Mouse (Mus musculus): ENCODE data around the gene Hsd17b11. TPM values are rescaled to one million over a fixed set of nuclear protein-coding genes. Genes with fewer than 3 reads are reported as not detected.

Gene Hsd17b11
- total and polyA plus RNA-seq, 3 experiments = 8.7 to 16.0 TPM; not detected in 1

GRCm38 (mm10) chr5:103977907-103978570, 43.7 kb downstream of the Hsd17b11 start:
- H3K4me3 ChIP-seq (ENCODE audit: control insufficient read depth in 1 of 2, insufficient read depth in 1 of 2, low read depth in 2 of 2, low read length in 2 of 2) = no peak overlapping the region
- H3K27me3 ChIP-seq (ENCODE audit: control insufficient read depth in 1 of 2, insufficient read depth in 2 of 2, low read length in 2 of 2) = no peaks in the 10 kb centered on the region
- no peaks in the 10 kb centered on the region for H3K79me2 ChIP-seq (ENCODE audit: control insufficient read depth, insufficient read depth, low read length, poor library complexity)
- TF ChIP-seq ZC3H11A (IDR thresholded peaks at IDR 0.05; ENCODE audit: low read depth, low read length) (no peak), NRF1 (IDR thresholded peaks at IDR 0.05; ENCODE audit: insufficient read depth, low read depth, low read length, poor library complexity, severe bottlenecking) (no peak), CHD2 (IDR thresholded peaks at IDR 0.05; ENCODE audit: low read length) (no peak), MAFK (IDR thresholded peaks at IDR 0.05; ENCODE audit: borderline replicate concordance, low read depth, low read length) (no peak), MYC (IDR thresholded peaks at IDR 0.05; ENCODE audit: low read depth, low read length) (no peak), TBP (IDR thresholded peaks at IDR 0.05; ENCODE audit: low read depth, low read length) (no peak), CTCF (IDR thresholded peaks at IDR 0.05 in 2 of 3, conservative IDR thresholded peaks at IDR 0.05 in 1 of 3; ENCODE audit: control insufficient read depth in 1 of 3, insufficient read depth in 1 of 3, low read depth in 2 of 3, low read length in 3 of 3, poor library complexity in 1 of 3, severe bottlenecking in 1 of 3) (no peak), ZMIZ1 (IDR thresholded peaks at IDR 0.05; ENCODE audit: low read depth, low read length) (no peak), MAZ (IDR thresholded peaks at IDR 0.05; ENCODE audit: low read depth, low read length) (no peak), HCFC1 (IDR thresholded peaks at IDR 0.05; ENCODE audit: low read depth, low read length) (no peak), POLR2AphosphoS2 (IDR thresholded peaks at IDR 0.05; ENCODE audit: low read length) (no peak)
- H3K9ac ChIP-seq (ENCODE audit: control insufficient read depth, low read depth, low read length, poor library complexity, severe bottlenecking) = no peak overlapping the region
- H3K36me3 ChIP-seq (ENCODE audit: control insufficient read depth in 1 of 2, insufficient read depth in 2 of 2, low read length in 2 of 2) = no peaks in the 10 kb centered on the region
- no peaks in the 10 kb centered on the region for H3K9me3 ChIP-seq (replicated peaks; ENCODE audit: insufficient read depth, low read length)
- no peak overlapping the region for H3K27ac ChIP-seq (ENCODE audit: control insufficient read depth, low read depth, low read length)
- DNase-seq (ENCODE audit: low read depth, low spot score) = no peak
- H3K4me1 ChIP-seq (ENCODE audit: control insufficient read depth in 1 of 2, insufficient read depth in 2 of 2, low read length in 2 of 2) = peaks cover 0 to 2% of the 10 kb centered on the region in 2 experiments; a peak in 2 of 4 replicates

GRCm38 (mm10) chr5:103977297-103977696, 44.4 kb downstream of the Hsd17b11 start, which contains the start of gene Hsd17b13:
Gene Hsd17b13, minus strand, starts transcription at chr5:103977410.
- TF ChIP-seq NELFE (IDR thresholded peaks at IDR 0.05; ENCODE audit: low read depth, low read length) (no peak), NRF1 (IDR thresholded peaks at IDR 0.05; ENCODE audit: insufficient read depth, low read depth, low read length, poor library complexity, severe bottlenecking) (no peak), ETS1 (IDR thresholded peaks at IDR 0.05; ENCODE audit: low read depth, low read length) (no peak), ELF1 (IDR thresholded peaks at IDR 0.05; ENCODE audit: low read depth, low read length) (no peak), MEF2A (IDR thresholded peaks at IDR 0.05; ENCODE audit: extremely low read depth, insufficient replicate concordance, low read depth, low read length, poor library complexity, severe bottlenecking) (no peak), TBP (IDR thresholded peaks at IDR 0.05; ENCODE audit: low read depth, low read length) (no peak), BHLHE40 (IDR thresholded peaks at IDR 0.05; ENCODE audit: borderline replicate concordance, low read depth, low read length) (no peak)
- H3K79me2 ChIP-seq (ENCODE audit: control insufficient read depth, insufficient read depth, low read length, poor library complexity) = no peaks in the 10 kb centered on the region
- no peak within 1 kb of the TSS for H3K4me3 ChIP-seq (ENCODE audit: control insufficient read depth in 1 of 2, insufficient read depth in 1 of 2, low read depth in 2 of 2, low read length in 2 of 2)
- DNase-seq (ENCODE audit: low read depth, low spot score) = no peak
- no peaks in the 10 kb centered on the region for H3K9me3 ChIP-seq (replicated peaks; ENCODE audit: insufficient read depth, low read length)
- no peak within 1 kb of the TSS for H3K27ac ChIP-seq (ENCODE audit: control insufficient read depth, low read depth, low read length)
- H3K9ac ChIP-seq (ENCODE audit: control insufficient read depth, low read depth, low read length, poor library complexity, severe bottlenecking) = no peak within 1 kb of the TSS
- no peaks in the 10 kb centered on the region for H3K36me3 ChIP-seq (ENCODE audit: control insufficient read depth in 1 of 2, insufficient read depth in 2 of 2, low read length in 2 of 2)
- H3K4me1 ChIP-seq (ENCODE audit: control insufficient read depth in 1 of 2, insufficient read depth in 2 of 2, low read length in 2 of 2) = peaks cover 0 to 2% of the 10 kb centered on the region in 2 experiments; a peak in 2 of 4 replicates
- no peaks in the 10 kb centered on the region for H3K27me3 ChIP-seq (ENCODE audit: control insufficient read depth in 1 of 2, insufficient read depth in 2 of 2, low read length in 2 of 2)
